Mouse (Mus musculus) mesoderm, embryonic 11.5 days (tissue): ENCODE measurements around the gene Mst1.
A peak's percentile ranks its signal among the peaks of the same experiment; 100 is the strongest.

Experiments
- DNase-seq: peaks from one replicate; pipeline ENCODE4 v3.0.0-alpha.2; 2012; ENCODE audit warnings: low read depth, low spot score

Mst1 gene

GRCm38 (mm10) chr9:108080168-108080567, at the start of gene Mst1:
TSS of gene Mst1 (plus strand) at chr9:108080436.
- no peak for DNase-seq

GRCm38 (mm10) chr9:108032126-108032525, 48.1 kb upstream of the Mst1 start:
- DNase-seq: no peak

GRCm38 (mm10) chr9:108035331-108036156, 44.7 kb upstream of the Mst1 start:
- no peak for DNase-seq

DNA sequence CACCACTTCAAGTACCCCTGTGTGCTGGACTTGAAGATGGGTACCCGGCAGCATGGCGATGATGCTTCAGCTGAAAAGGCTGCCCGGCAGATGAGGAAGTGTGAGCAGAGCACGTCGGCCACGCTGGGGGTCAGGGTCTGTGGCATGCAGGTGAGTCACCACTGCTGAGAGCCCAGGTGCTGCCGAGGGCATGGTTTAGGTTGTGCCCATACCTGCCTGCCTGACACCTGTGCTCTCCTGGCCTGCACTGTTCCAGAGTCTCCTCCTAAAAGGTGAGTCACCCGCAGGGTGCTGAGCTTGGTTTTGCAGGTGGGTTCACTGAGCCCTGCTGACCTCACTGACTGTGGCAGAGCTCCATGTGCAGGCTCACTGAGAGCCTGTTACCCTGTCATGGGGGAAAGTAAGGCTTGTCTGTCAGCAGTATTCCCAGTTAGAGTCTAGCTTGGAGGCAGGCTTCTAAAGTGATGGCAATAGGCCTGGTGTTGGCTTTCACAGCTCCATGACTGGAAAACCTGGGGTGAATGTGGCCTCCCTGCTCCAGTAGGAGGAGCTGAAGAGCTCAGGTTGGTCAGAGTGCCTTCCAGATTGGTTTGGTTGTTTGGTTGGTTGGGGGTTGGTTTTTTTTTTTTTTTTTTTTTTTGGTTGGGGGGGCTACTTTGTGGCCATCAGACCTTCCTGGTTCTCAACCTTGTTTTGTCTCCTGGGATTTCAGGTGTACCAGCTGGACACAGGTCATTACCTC, 35.3 kb upstream of the Mst1 start:
- no peak for DNase-seq

- DNase-seq: no peak
Measured at GRCm38 (mm10) chr9:108046582-108046981, 33.7 kb upstream of the Mst1 start.

DNA sequence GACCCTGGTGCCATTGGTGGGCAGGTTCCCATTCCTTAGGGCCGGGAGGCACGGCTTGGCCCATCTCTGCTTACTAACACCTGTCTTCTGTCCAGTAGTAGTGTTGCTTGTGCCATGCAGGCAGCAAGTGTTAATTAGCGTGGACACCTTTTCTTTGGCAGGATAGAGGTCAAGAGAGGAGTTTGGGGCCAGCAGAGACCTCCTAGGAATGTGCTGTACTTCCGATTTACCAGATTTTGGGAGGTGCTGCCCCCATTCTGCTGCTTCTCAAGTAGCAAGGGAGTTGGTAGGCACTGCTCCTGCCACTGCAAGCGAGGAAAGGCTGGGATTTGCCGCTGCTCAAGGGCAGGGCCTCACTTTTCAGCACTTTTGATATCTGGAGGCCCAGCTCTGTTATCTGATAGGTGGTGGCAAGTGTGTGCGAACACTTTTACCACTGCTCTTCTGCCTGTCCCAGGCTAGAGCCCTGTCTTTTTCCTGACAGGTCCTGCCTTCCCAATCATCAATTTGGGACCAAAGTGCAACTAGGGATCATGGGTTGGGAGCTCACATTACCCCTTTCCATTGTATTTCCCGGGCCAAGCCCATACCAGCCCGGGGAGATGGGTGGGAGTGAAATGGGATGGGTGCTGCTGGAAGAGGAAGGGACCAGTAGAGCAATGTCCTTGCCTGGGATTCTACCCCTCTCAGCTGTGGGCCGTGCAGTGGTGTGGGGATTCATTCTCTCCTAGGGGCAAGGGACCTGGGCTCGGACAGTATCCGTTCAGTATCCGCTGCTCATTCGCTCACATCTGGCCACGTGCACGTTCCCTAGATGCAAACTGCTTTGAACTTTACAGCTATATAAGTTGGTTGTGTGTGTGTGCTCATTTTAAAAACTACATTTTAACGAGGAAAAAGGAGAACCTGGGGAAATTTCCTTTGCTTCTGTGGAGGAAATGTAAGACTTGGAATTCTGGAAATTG, 32.4 kb upstream of the Mst1 start:
- no peak for DNase-seq

DNA sequence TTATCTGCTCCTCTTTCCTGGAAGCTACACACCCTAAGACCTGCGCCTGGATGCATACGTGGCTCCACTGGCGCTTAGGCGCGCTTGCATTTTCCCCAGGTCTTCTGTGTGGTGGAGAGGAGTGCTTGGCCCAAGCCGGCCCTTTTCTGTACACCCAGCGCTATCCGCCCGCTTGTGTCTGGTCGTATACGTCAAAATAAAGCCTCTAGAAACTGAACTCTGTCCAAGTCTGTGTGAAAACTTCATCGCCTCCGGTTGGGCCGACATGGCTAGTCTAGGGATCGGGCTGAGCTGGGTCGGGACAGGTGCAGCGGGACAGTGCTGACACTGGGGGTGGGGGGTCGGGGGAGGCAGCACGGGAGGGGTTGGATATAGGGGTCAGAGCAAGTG, 31.7 kb upstream of the Mst1 start:
- peak; percentile 18 for DNase-seq

DNA sequence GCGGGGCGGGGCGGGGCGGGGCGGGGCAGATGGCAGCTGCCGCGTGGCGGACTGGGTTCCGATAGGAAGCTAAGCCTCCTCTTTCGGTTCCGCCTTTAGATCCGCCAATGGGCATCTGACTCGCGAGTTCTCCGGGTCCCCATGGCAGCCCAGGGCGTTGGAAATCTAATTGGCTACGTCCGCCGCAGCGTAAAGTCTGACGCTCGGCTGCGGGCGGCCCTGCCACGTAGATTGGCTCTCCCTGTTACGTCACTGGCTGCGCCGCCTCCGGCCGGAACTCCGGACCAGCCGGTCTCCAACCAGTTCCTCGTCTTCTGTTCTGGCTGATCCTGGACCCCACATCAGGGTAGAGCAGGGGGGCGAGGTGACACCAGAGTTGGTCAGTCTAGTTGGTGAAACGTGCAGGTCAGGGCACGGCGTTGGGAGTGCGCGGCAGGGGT, 31.2 kb upstream of the Mst1 start, which contains the start of gene Gmppb:
Gene Gmppb, plus strand, starts transcription at position 227 of the 440 bp plus-strand sequence.
- peak; percentile 97 for DNase-seq

- DNase-seq: no peak
Measured at GRCm38 (mm10) chr9:108049561-108050251, 30.5 kb upstream of the Mst1 start.

DNA sequence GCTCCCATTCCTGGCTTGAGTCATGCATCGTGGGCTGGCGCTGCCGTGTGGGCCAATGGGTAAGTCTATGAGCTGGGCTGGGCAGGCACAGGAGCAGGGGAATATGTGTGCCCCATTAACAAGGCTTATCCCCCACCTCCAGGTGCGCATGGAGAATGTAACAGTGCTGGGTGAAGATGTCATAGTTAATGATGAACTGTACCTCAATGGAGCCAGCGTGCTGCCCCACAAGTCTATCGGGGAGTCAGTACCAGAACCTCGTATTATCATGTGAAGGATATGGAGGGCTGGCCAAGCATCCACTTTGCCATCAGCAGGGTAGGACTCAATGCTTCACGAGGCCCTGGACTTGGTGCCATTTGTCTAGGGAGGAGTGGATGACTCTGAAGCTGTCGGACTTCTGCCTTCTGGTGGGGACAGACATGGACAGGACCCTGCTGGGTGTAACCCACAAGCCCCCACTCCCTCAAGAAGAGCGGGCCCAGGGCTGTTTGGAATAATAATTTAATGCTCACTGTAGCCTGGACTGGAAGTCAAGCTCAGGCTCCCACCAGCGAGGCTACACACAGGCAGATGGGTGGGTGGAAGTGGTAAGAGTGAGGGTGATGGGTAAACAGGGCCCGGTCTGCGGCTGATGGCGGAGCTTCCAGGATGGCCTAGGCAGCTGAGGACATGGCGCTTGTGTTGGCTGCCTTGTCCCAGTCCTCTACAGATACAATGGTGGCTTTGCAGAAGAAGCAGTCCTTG, 28.9 kb upstream of the Mst1 start:
- DNase-seq: no peak

- DNase-seq: no peak
Measured at GRCm38 (mm10) chr9:108051931-108052220, 28.4 kb upstream of the Mst1 start.

GRCm38 (mm10) chr9:108052411-108052810, 27.8 kb upstream of the Mst1 start:
- DNase-seq: no peak

- peak; percentile 95 for DNase-seq
Measured at GRCm38 (mm10) chr9:108052885-108053664, 27.2 kb upstream of the Mst1 start, which contains the start of gene Amigo3. TSS of gene Amigo3 (plus strand) at chr9:108053159.

DNA sequence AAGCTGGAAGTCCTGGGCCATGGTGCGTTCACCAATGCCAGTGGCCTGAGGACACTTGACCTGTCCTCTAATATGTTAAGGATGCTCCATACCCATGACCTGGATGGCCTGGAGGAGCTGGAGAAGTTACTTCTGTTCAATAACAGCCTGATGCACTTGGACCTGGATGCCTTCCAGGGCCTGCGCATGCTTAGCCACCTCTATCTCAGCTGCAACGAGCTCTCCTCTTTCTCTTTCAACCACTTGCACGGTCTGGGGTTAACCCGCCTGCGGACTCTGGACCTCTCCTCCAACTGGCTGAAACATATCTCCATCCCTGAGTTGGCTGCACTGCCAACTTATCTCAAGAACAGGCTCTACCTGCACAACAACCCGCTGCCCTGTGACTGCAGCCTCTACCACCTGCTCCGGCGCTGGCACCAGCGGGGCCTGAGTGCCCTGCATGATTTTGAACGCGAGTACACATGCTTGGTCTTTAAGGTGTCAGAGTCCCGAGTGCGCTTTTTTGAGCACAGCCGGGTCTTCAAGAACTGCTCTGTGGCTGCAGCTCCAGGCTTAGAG, 26.5 kb upstream of the Mst1 start:
- DNase-seq: no peak

DNA sequence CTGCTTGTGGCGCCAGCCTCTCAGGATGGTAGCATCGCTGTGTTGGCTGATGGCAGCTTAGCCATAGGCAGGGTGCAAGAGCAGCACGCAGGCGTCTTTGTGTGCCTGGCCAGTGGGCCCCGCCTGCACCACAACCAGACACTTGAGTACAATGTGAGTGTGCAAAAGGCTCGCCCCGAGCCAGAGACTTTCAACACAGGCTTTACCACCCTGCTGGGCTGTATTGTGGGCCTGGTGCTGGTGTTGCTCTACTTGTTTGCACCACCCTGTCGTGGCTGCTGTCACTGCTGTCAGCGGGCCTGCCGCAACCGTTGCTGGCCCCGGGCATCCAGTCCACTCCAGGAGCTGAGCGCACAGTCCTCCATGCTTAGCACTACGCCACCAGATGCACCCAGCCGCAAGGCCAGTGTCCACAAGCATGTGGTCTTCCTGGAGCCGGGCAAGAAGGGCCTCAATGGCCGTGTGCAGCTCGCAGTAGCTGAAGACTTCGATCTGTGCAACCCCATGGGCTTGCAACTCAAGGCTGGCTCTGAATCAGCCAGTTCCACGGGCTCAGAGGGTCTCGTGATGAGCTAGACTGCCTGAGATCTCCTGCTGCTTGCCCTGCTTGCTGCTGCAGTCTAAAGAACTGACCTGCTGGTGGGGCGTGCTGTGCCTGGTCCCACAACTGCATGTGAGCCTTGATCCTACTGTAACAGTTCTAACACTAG, 25.8 kb upstream of the Mst1 start:
- no peak for DNase-seq

DNA sequence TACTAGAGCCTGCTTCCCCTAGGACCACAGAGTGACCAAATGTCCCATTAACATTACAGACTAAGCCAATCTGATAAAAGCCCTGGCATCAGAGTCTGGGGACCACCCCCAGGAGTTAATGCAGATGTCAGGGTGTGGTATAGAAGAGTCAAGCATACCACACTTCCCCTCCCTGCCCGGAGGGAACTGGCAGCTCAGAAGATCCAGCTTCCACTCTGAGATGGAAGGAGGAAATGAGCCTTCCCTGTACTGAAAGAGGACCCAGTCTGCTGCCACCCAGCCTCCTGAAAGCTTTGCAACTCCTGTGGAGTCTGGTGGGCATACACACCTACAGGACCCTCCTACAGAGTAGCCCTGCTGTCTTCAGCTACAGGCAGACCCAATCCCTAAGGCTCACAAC, 25.2 kb upstream of the Mst1 start:
- DNase-seq: no peak

GRCm38 (mm10) chr9:108055661-108056237, 24.5 kb upstream of the Mst1 start:
- no peak for DNase-seq
